Mouse (Mus musculus) c-Kit-positive CD71-positive TER-119-negative erythroid progenitor cells, embryonic 14.5 days (primary cell): Measurements from ENCODE around the gene Gm36210.

Source experiments
- DNase-seq: peaks from one replicate; pipeline ENCODE4 v3.0.0-alpha.2; 2013; ENCODE audit warnings: low read depth

Gm36210 gene

GRCm38 (mm10) chr7:4906466-4906950 lies at the start of gene Gm36210:
Gm36210 (minus strand) TSS chr7:4906516.
- no peak for DNase-seq

GRCm38 (mm10) chr7:4953815-4954445 lies 47.6 kb upstream of the Gm36210 start:
- DNase-seq: no peak

GRCm38 (mm10) chr7:4950561-4951342 lies 44.4 kb upstream of the Gm36210 start:
- no peak for DNase-seq

- DNase-seq: no peak
Observed at GRCm38 (mm10) chr7:4948386-4948785, 42.1 kb upstream of the Gm36210 start.

- DNase-seq: no peak
Observed at GRCm38 (mm10) chr7:4947855-4948254, 41.5 kb upstream of the Gm36210 start.

- DNase-seq: peak; percentile 85
Observed at GRCm38 (mm10) chr7:4943223-4943815, 37.0 kb upstream of the Gm36210 start.

- DNase-seq: no peak
Observed at GRCm38 (mm10) chr7:4942673-4943072, 36.4 kb upstream of the Gm36210 start.

GRCm38 (mm10) chr7:4940068-4940479 lies 33.8 kb upstream of the Gm36210 start:
- peak; percentile 78 for DNase-seq

GRCm38 (mm10) chr7:4938456-4938855 lies 32.1 kb upstream of the Gm36210 start:
- peak; percentile 53 for DNase-seq

- DNase-seq: no peak
Observed at GRCm38 (mm10) chr7:4937392-4937791, 31.1 kb upstream of the Gm36210 start.

- DNase-seq: no peak
Observed at GRCm38 (mm10) chr7:4936832-4937231, 30.5 kb upstream of the Gm36210 start.

- DNase-seq: no peak
Observed at GRCm38 (mm10) chr7:4934160-4934914, 28.0 kb upstream of the Gm36210 start.

- no peak for DNase-seq
Observed at GRCm38 (mm10) chr7:4933103-4933502, 26.8 kb upstream of the Gm36210 start.

- DNase-seq: no peak
Observed at GRCm38 (mm10) chr7:4928323-4928722, 22.0 kb upstream of the Gm36210 start.

GRCm38 (mm10) chr7:4927711-4928110 lies 21.4 kb upstream of the Gm36210 start:
- no peak for DNase-seq

- no peak for DNase-seq
Observed at GRCm38 (mm10) chr7:4926849-4927248, 20.5 kb upstream of the Gm36210 start.

GRCm38 (mm10) chr7:4925441-4926381 lies 19.4 kb upstream of the Gm36210 start, which contains the start of gene Ssc5d:
Ssc5d (plus strand) TSS chr7:4925785.
- no peak for DNase-seq

- no peak for DNase-seq
Observed at GRCm38 (mm10) chr7:4924891-4925301, 18.6 kb upstream of the Gm36210 start.

GRCm38 (mm10) chr7:4924483-4924882 lies 18.2 kb upstream of the Gm36210 start:
- no peak for DNase-seq

GRCm38 (mm10) chr7:4923586-4924364 lies 17.5 kb upstream of the Gm36210 start:
- no peak for DNase-seq
